Mouse (Mus musculus) liver, embryonic 11.5 days (tissue): Measurements from ENCODE around the gene Sycn. TPM values are rescaled to one million over a fixed set of nuclear protein-coding genes. Genes with fewer than 3 reads are reported as not detected.

ENCODE experiments used
- ATAC-seq: fragments of 200-750 bp; cut with Nextera tagmentation; replicated peaks from 2 replicates; pipeline ENCODE4 v1.8.0; 2017; ENCODE audit warnings: moderate number of reproducible peaks, mild to moderate bottlenecking, moderate TSS enrichment, moderate library complexity; ENCODE audit not compliant: low FRiP score
- DNase-seq: peaks from one replicate; pipeline ENCODE4 v3.0.0-alpha.2; 2017; ENCODE audit warnings: low spot score
- H3K27ac ChIP-seq: fragments of 300-500 bp; sonication (generic); 2 replicates; pipeline ENCODE4 v1.5.1; 2014; ENCODE audit warnings: mild to moderate bottlenecking, low read depth, low read length, control low read depth
- H3K27me3 ChIP-seq: fragments of 300-500 bp; sonication (generic); replicated peaks from 2 replicates; pipeline ENCODE4 v1.6.1; 2014; ENCODE audit warnings: low read length, mixed read lengths; ENCODE audit not compliant: control insufficient read depth, insufficient read depth
- H3K36me3 ChIP-seq: fragments of 300-500 bp; sonication (generic); 2 replicates; pipeline ENCODE4 v1.6.1; 2014; ENCODE audit warnings: mild to moderate bottlenecking, low read length, moderate library complexity, mixed read lengths; ENCODE audit not compliant: control insufficient read depth, insufficient read depth
- H3K4me1 ChIP-seq: fragments of 300-500 bp; sonication (generic); replicated peaks from 2 replicates; pipeline ENCODE4 v1.6.1; 2014; ENCODE audit warnings: low read length, mixed read lengths; ENCODE audit not compliant: control insufficient read depth, insufficient read depth
- H3K4me2 ChIP-seq: fragments of 300-500 bp; sonication (generic); 2 replicates; pipeline ENCODE4 v1.6.1; 2014; ENCODE audit warnings: mild to moderate bottlenecking, control low read depth, moderate library complexity
- H3K4me3 ChIP-seq: fragments of 300-500 bp; sonication (generic); 2 replicates; pipeline ENCODE4 v1.5.1; 2014; ENCODE audit warnings: low read depth, low read length, control low read depth
- H3K9ac ChIP-seq: fragments of 300-500 bp; sonication (generic); 2 replicates; pipeline ENCODE4 v1.6.1; 2014; ENCODE audit warnings: low read depth, low read length, control low read depth
- H3K9me3 ChIP-seq: fragments of 300-500 bp; sonication (generic); 2 replicates; pipeline ENCODE4 v1.6.1; 2016; ENCODE audit warnings: low read length, inconsistent platforms, mixed read lengths; ENCODE audit not compliant: control insufficient read depth
- WGBS: fragments of 180-500 bp; shearing (Covaris S2); extraction: QIAGEN DNeasy Blood & Tissue Kit; methylation state at CpG from one replicate; pipeline ENCODE4 v1.1.7; 2014; 5-methylcytosine and 5-hydroxymethylcytosine counted together
- polyA plus RNA-seq: library from polyadenylated mRNA; unstranded; fragments of >200 nt; fragmentation: Nextera tagmentation; extraction: Ambion mirVana; gene quantifications from 2 replicates; pipeline ENCODE4 v1.2.1, GENCODE M21; 2014

Sycn gene
- polyA plus RNA-seq, 1 experiment from 2014 or later, result not detected

- Histone ChIP-seq H3K9me3 (no peaks in the 10 kb centered on the region), H3K4me3 (0 out of 2 replicates have a peak overlapping the region, but pooled peaks have one; percentile 10), H3K4me1 (peaks cover 10% of the 10 kb centered on the region), H3K4me2 (peak overlapping the region; percentile 54; the same call in 1 of the 2 replicates), H3K36me3 (no peaks in the 10 kb centered on the region), H3K9ac (no peak overlapping the region), H3K27me3 (peaks cover 47% of the 10 kb centered on the region), H3K27ac (no peak overlapping the region)
- 46% methylated on average over 7 of the region's 7 CpGs for WGBS
- no peak for DNase-seq
- 0 out of 2 replicates have a peak, but pooled peaks have one; percentile 43 for ATAC-seq
These were observed 6.9 kb downstream of the Sycn start for GRCm38 (mm10) chr7:28547628-28548027.

GRCm38 (mm10) chr7:28553076-28553475, 12.4 kb downstream of the Sycn start:
- no peak for DNase-seq
- H3K36me3 ChIP-seq, result no peaks in the 10 kb centered on the region
- no peak overlapping the region for H3K9ac ChIP-seq
- no peak overlapping the region for H3K4me3 ChIP-seq
- H3K9me3 ChIP-seq, result no peaks in the 10 kb centered on the region
- 0 out of 2 replicates have a peak, but pooled peaks cover 1% of the 10 kb centered on the region for H3K27me3 ChIP-seq
- H3K4me1 ChIP-seq, result peaks cover 8% of the 10 kb centered on the region
- no peak for ATAC-seq
- 91% methylated on average over 6 of the region's 6 CpGs for WGBS
- H3K27ac ChIP-seq, result no peak overlapping the region
- no peak overlapping the region for H3K4me2 ChIP-seq

- Histone ChIP-seq H3K27me3 (no peaks in the 10 kb centered on the region), H3K4me3 (no peak overlapping the region), H3K27ac (no peak overlapping the region), H3K9ac (no peak overlapping the region), H3K4me2 (no peak overlapping the region), H3K4me1 (peaks cover 10% of the 10 kb centered on the region), H3K36me3 (peaks cover 9% of the 10 kb centered on the region), H3K9me3 (no peaks in the 10 kb centered on the region)
- no peak for DNase-seq
- no peak for ATAC-seq
- WGBS, result 28% methylated on average over 5 of the region's 5 CpGs
These were observed 15.4 kb downstream of the Sycn start for GRCm38 (mm10) chr7:28555939-28556535.

- ATAC-seq, result no peak
- WGBS, result 61% methylated on average over 5 of the region's 5 CpGs
- Histone ChIP-seq H3K36me3 (peaks cover 12% of the 10 kb centered on the region), H3K27me3 (no peaks in the 10 kb centered on the region), H3K9me3 (no peaks in the 10 kb centered on the region), H3K4me3 (no peak overlapping the region), H3K4me1 (peaks cover 10% of the 10 kb centered on the region), H3K4me2 (no peak overlapping the region), H3K9ac (no peak overlapping the region), H3K27ac (no peak overlapping the region)
- DNase-seq, result no peak
These were observed 16.4 kb downstream of the Sycn start for GRCm38 (mm10) chr7:28557069-28557468.

GRCm38 (mm10) chr7:28557708-28558107, 17.0 kb downstream of the Sycn start:
- Histone ChIP-seq H3K27me3 (no peaks in the 10 kb centered on the region), H3K27ac (no peak overlapping the region), H3K4me2 (no peak overlapping the region), H3K4me3 (no peak overlapping the region), H3K4me1 (peaks cover 10% of the 10 kb centered on the region), H3K36me3 (peaks cover 18% of the 10 kb centered on the region), H3K9ac (no peak overlapping the region), H3K9me3 (no peaks in the 10 kb centered on the region)
- WGBS, result 34% methylated on average over 6 of the region's 6 CpGs
- peak; percentile 50; the same call in 1 of the 2 replicates for ATAC-seq
- no peak for DNase-seq

GRCm38 (mm10) chr7:28558486-28558885, 17.8 kb downstream of the Sycn start:
- H3K4me3 ChIP-seq, result no peak overlapping the region
- no peak overlapping the region for H3K27ac ChIP-seq
- no peak overlapping the region for H3K9ac ChIP-seq
- no peaks in the 10 kb centered on the region for H3K9me3 ChIP-seq
- 62% methylated on average over 4 of the region's 4 CpGs for WGBS
- ATAC-seq (no peak), DNase-seq (no peak)
- peaks cover 26% of the 10 kb centered on the region for H3K36me3 ChIP-seq
- no peak overlapping the region for H3K4me2 ChIP-seq
- no peaks in the 10 kb centered on the region for H3K27me3 ChIP-seq
- H3K4me1 ChIP-seq, result peaks cover 10% of the 10 kb centered on the region

GRCm38 (mm10) chr7:28560856-28561255, 20.2 kb downstream of the Sycn start:
- H3K9me3 ChIP-seq, result no peaks in the 10 kb centered on the region
- DNase-seq (no peak), ATAC-seq (no peak)
- H3K36me3 ChIP-seq, result peaks cover 41% of the 10 kb centered on the region
- H3K4me3 ChIP-seq, result no peak overlapping the region
- no peak overlapping the region for H3K9ac ChIP-seq
- H3K27ac ChIP-seq, result no peak overlapping the region
- H3K4me2 ChIP-seq, result no peak overlapping the region
- no peaks in the 10 kb centered on the region for H3K27me3 ChIP-seq
- 85% methylated on average over 10 of the region's 10 CpGs for whole genome bisulfite sequencing
- H3K4me1 ChIP-seq, result peaks cover 10% of the 10 kb centered on the region

- no peak for ATAC-seq
- H3K27me3 ChIP-seq, result no peaks in the 10 kb centered on the region
- H3K4me1 ChIP-seq, result peaks cover 10% of the 10 kb centered on the region
- no peak overlapping the region for H3K9ac ChIP-seq
- no peaks in the 10 kb centered on the region for H3K9me3 ChIP-seq
- no peak overlapping the region for H3K4me3 ChIP-seq
- H3K36me3 ChIP-seq, result peaks cover 48% of the 10 kb centered on the region
- no peak overlapping the region for H3K27ac ChIP-seq
- DNase-seq, result no peak
- 89% methylated on average over 11 of the region's 11 CpGs for WGBS
- H3K4me2 ChIP-seq, result no peak overlapping the region
These were observed 21.3 kb downstream of the Sycn start for GRCm38 (mm10) chr7:28561967-28562366.

GRCm38 (mm10) chr7:28562371-28562770, 21.7 kb downstream of the Sycn start:
- ATAC-seq (no peak), DNase-seq (no peak)
- H3K4me3 ChIP-seq, result no peak overlapping the region
- 86% methylated on average over 13 of the region's 13 CpGs for WGBS
- H3K4me2 ChIP-seq, result no peak overlapping the region
- peaks cover 8% of the 10 kb centered on the region for H3K4me1 ChIP-seq
- no peak overlapping the region for H3K27ac ChIP-seq
- no peaks in the 10 kb centered on the region for H3K27me3 ChIP-seq
- no peaks in the 10 kb centered on the region for H3K9me3 ChIP-seq
- H3K9ac ChIP-seq, result no peak overlapping the region
- H3K36me3 ChIP-seq, result peaks cover 52% of the 10 kb centered on the region
